Mouse (Mus musculus): ENCODE measurements at regions not wholly inside any gene's neighbourhood (a gene's known extent, or its start where the extent isn't known, plus 50 kb on each side); places are given as distances from the start of the nearest gene placed in this dataset.

DNA sequence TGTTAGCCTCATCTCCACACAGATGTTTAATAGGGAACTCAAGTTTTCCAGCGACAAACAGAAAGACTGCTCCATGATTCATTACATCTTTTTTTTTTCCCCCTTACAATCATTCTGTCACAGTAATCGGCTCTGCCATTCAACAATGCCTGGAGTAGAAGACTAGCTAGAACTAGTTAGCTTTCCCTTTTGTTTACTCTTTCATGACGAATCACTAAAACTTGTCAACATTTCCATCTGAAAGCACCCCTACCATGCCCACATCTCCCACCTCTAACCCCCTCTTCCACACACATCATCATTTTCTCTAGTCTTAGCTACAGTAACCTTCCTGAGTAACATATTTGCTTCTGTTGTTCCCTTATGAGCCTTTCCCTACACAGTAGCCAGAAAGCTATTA is 78.6 kb upstream of the Creb5 start:
- no peak for TF ChIP-seq CTCF (IDR thresholded peaks at IDR 0.05; ENCODE audit: control insufficient read depth, insufficient read depth, insufficient read length)
- no peak for TF ChIP-seq FOSL1 (IDR thresholded peaks at IDR 0.05; ENCODE audit: insufficient read depth, low read length, poor library complexity, severe bottlenecking)
- no peak for TF ChIP-seq MAX (IDR thresholded peaks at IDR 0.05)
